ENCODE assay signal across 10 mouse cellular contexts in the genomic region with DNA sequence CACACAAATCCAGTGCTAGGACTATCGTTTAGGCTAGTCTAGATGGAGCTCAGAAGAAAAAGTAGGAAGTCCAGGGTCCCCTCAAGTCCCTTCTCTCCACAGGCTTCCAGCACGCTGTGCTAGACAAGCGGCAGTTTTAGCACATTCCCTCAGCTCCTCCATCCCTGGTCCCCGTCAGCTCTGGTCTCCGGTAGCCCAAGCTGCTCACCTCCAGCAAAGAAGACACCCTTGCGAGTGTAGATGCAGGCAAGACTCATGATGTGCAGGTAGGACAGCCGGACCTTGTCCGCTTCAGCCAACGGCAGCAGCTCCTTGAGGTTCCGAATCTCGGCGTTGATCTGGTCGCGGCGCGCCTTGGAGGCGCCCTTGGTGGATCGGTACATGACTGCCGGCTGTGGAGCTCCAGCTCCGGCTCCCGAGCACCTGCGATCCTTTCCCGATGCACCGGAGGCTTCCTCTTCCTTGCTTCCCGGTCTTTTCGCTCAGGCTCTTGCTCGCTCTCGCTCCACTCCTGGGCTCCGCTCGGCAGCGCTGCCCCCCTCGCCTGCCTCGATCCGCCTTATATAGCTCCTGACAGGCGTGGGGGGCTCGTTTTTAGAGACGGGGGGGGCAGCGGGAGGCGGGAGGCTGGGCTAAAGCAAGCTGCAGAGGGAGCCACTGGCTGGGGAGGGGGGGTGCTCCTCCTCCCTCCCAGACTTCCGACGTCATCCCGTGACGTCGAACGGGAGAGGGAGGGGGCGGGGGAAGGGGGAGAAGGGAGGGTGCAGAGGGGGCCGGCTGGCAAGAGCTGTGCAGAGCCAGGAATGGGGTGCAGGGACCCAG. TPM values are rescaled to one million over a fixed set of nuclear protein-coding genes. Genes with fewer than 3 reads are reported as not detected.
DNase-seq lines count a peak whose midpoint lies in the region; ATAC-seq and TF ChIP-seq lines count a peak whose summit lies in the region.
"Had no signal": no experiment of that assay in that cellular context is flagged by ENCODE, and none has a peak within 500 bp of the region (broad histone marks: within the 10 kb centered on the region; RNA-seq: fewer than 3 reads in every experiment).

No protein-coding gene starts in this region.

- H3K9ac ChIP-seq in hindbrain, postnatal 0 days (replicated peaks; ENCODE audit: low read length), result peak overlapping the region; percentile 57; the same call in 1 of the 2 replicates
- H3K9ac ChIP-seq in midbrain, embryonic 15.5 days, result peak overlapping the region; percentile 50
- H3K9ac ChIP-seq: liver, embryonic 15.5 days had no signal

- peak overlapping the region; percentile 80 for H3K4me3 ChIP-seq in cortical plate, adult 2 months (ENCODE audit: insufficient read depth, low read length)
- H3K4me3 ChIP-seq in hindbrain, postnatal 0 days (ENCODE audit: low read length), result peak overlapping the region; percentile 48
- H3K4me3 ChIP-seq in midbrain, embryonic 15.5 days, result peak overlapping the region; percentile 48
- H3K4me3 ChIP-seq: liver, embryonic 15.5 days had no signal

- WGBS in hindbrain, postnatal 0 days, result 11% methylated on average over 44 of the region's 47 CpGs
- WGBS in midbrain, embryonic 15.5 days, result 11% methylated on average over 47 of the region's 47 CpGs

- peaks cover 7% of the 10 kb centered on the region for H3K4me1 ChIP-seq in cortical plate, adult 2 months (ENCODE audit: control insufficient read depth, insufficient read depth, low read length)
- peaks cover 14% of the 10 kb centered on the region for H3K4me1 ChIP-seq in hindbrain, postnatal 0 days (ENCODE audit: insufficient read depth, low read length)
- H3K4me1 ChIP-seq in midbrain, embryonic 15.5 days, result peaks cover 53% of the 10 kb centered on the region
- H3K4me1 ChIP-seq: liver, embryonic 15.5 days had no signal

- ATAC-seq in hindbrain, postnatal 0 days, result peak; percentile 87
- peak; percentile 88 for ATAC-seq in midbrain, embryonic 15.5 days (replicated peaks)

- peak; percentile 94 for DNase-seq in brain, embryonic 14.5 days (ENCODE audit: low read depth)
- peak; percentile 86 for DNase-seq in hindbrain, postnatal 0 days (ENCODE audit: low spot score)
- no peak for DNase-seq in gastrocnemius, postnatal 4 days (ENCODE audit: low spot score in 2 of 2)
- DNase-seq in embryo, embryonic 9.5 days (ENCODE audit: extremely low spot score), result no peak
- no peak for DNase-seq in urinary bladder, adult 18-20 months (ENCODE audit: low spot score in 2 of 2)
- DNase-seq in lung, postnatal 4 days, result no peak

- TF ChIP-seq CTCF in brain, embryonic 14.5 days (IDR thresholded peaks at IDR 0.05; ENCODE audit: borderline replicate concordance, extremely low read depth, insufficient read depth, insufficient read length), result no peak
- no peak for TF ChIP-seq CTCF in cortical plate, adult 2 months (IDR thresholded peaks at IDR 0.05; ENCODE audit: extremely low read depth, insufficient read depth, low read length)
- TF ChIP-seq CTCF in hindbrain, postnatal 0 days (IDR thresholded peaks at IDR 0.05; ENCODE audit: low read depth), result peak; percentile 2; the same call in 1 of the 2 replicates

- peak overlapping the region; percentile 68 for H3K4me2 ChIP-seq in hindbrain, postnatal 0 days (ENCODE audit: low read depth, low read length)
- peak overlapping the region; percentile 70 for H3K4me2 ChIP-seq in midbrain, embryonic 15.5 days
- H3K4me2 ChIP-seq: liver, embryonic 15.5 days had no signal

- peaks cover 9% of the 10 kb centered on the region for H3K36me3 ChIP-seq in hindbrain, postnatal 0 days (ENCODE audit: insufficient read depth, low read length)
- H3K36me3 ChIP-seq in midbrain, embryonic 15.5 days (replicated peaks), result no peaks in the 10 kb centered on the region
- H3K36me3 ChIP-seq: G1E; liver, embryonic 15.5 days had no signal

- H3K27ac ChIP-seq in cortical plate, adult 2 months (ENCODE audit: insufficient read depth, low read length), result peak overlapping the region; percentile 80
- H3K27ac ChIP-seq in hindbrain, postnatal 0 days, result peak overlapping the region; percentile 66
- peak overlapping the region; percentile 81 for H3K27ac ChIP-seq in midbrain, embryonic 15.5 days
- H3K27ac ChIP-seq: liver, embryonic 15.5 days had no signal

- H3K9me3 ChIP-seq in hindbrain, postnatal 0 days (ENCODE audit: low read length), result no peaks in the 10 kb centered on the region
- H3K9me3 ChIP-seq in midbrain, embryonic 15.5 days, result no peaks in the 10 kb centered on the region
- H3K9me3 ChIP-seq: liver, embryonic 15.5 days had no signal

- peak; percentile 37; the same call in 1 of the 2 replicates for TF ChIP-seq POLR2A in brain, embryonic 14.5 days (IDR thresholded peaks at IDR 0.05; ENCODE audit: borderline replicate concordance, extremely low read depth, insufficient read depth, insufficient read length, poor library complexity, severe bottlenecking)
- peak; percentile 99 for TF ChIP-seq POLR2A in cortical plate, adult 2 months (IDR thresholded peaks at IDR 0.05; ENCODE audit: extremely low read depth, insufficient read depth, low read length)

- H3K27me3 ChIP-seq in hindbrain, postnatal 0 days (ENCODE audit: insufficient read depth, low read length), result 0 out of 2 replicates have a peak, but pooled peaks cover 3% of the 10 kb centered on the region
- peaks cover 47% of the 10 kb centered on the region for H3K27me3 ChIP-seq in midbrain, embryonic 15.5 days (replicated peaks)

RNA-seq across cellular contexts. Expression of a gene that starts 0.5 kb away (rescaled TPM):
- polyA plus RNA-seq in brain, embryonic 14.5 days (2012; rRNA removed), result 4.1 and 7.8 TPM in 2 replicates
- 16.8 and 20.6 TPM in 2 replicates for polyA plus RNA-seq in cortical plate, adult 2 months (2012; rRNA removed)
- total RNA-seq in hindbrain, postnatal 0 days (2014; rRNA removed), result 1.9 and 3.0 TPM in 2 replicates
- polyA plus RNA-seq in hindbrain, postnatal 0 days (2015; fragmentation: Nextera tagmentation; extraction: Ambion mirVana), result 0.13 and 0.20 TPM in 2 replicates
- 0.49 and 0.67 TPM in 2 replicates for polyA plus RNA-seq in midbrain, embryonic 15.5 days (2015; fragmentation: Nextera tagmentation; extraction: Ambion mirVana)
- total RNA-seq in gastrocnemius, postnatal 4 days (2021), result under 1 TPM; 0.10 to 0.20 TPM
- polyA plus RNA-seq: G1E; liver, embryonic 15.5 days had no signal

RNA-seq across cellular contexts. Expression of a gene that starts 27.7 kb away (rescaled TPM):
- polyA plus RNA-seq in brain, embryonic 14.5 days (2012; rRNA removed), result 70.0 and 81.9 TPM in 2 replicates
- 70.5 and 74.8 TPM in 2 replicates for polyA plus RNA-seq in cortical plate, adult 2 months (2012; rRNA removed)
- total RNA-seq in hindbrain, postnatal 0 days (2014; rRNA removed), result 83.5 and 90.4 TPM in 2 replicates
- 138 and 139 TPM in 2 replicates for polyA plus RNA-seq in hindbrain, postnatal 0 days (2015; fragmentation: Nextera tagmentation; extraction: Ambion mirVana)
- polyA plus RNA-seq in midbrain, embryonic 15.5 days (2015; fragmentation: Nextera tagmentation; extraction: Ambion mirVana), result 91.7 and 96.4 TPM in 2 replicates
- 10 to 100 TPM; 54.4 to 60.4 TPM for total RNA-seq in gastrocnemius, postnatal 4 days (2021)

RNA-seq across cellular contexts. Expression of a gene that starts 34.0 kb away (rescaled TPM):
- 31.1 and 34.9 TPM in 2 replicates for polyA plus RNA-seq in brain, embryonic 14.5 days (2012; rRNA removed)
- 19.8 and 21.5 TPM in 2 replicates for polyA plus RNA-seq in cortical plate, adult 2 months (2012; rRNA removed)
- 13.9 and 22.5 TPM in 2 replicates for total RNA-seq in hindbrain, postnatal 0 days (2014; rRNA removed)
- polyA plus RNA-seq in hindbrain, postnatal 0 days (2015; fragmentation: Nextera tagmentation; extraction: Ambion mirVana), result 15.5 and 16.3 TPM in 2 replicates
- 12.2 and 13.6 TPM in 2 replicates for polyA plus RNA-seq in midbrain, embryonic 15.5 days (2015; fragmentation: Nextera tagmentation; extraction: Ambion mirVana)
- 1 to 10 TPM; 8.7 to 9.2 TPM for total RNA-seq in gastrocnemius, postnatal 4 days (2021)

RNA-seq across cellular contexts. Expression of a gene that starts 46.7 kb away (rescaled TPM):
- polyA plus RNA-seq in brain, embryonic 14.5 days (2012; rRNA removed), result 10.3 and 14.2 TPM in 2 replicates
- polyA plus RNA-seq in cortical plate, adult 2 months (2012; rRNA removed), result 15.8 and 19.5 TPM in 2 replicates
- 11.9 and 13.4 TPM in 2 replicates for total RNA-seq in hindbrain, postnatal 0 days (2014; rRNA removed)
- 8.1 and 8.6 TPM in 2 replicates for polyA plus RNA-seq in hindbrain, postnatal 0 days (2015; fragmentation: Nextera tagmentation; extraction: Ambion mirVana)
- polyA plus RNA-seq in midbrain, embryonic 15.5 days (2015; fragmentation: Nextera tagmentation; extraction: Ambion mirVana), result 14.0 and 14.5 TPM in 2 replicates
- total RNA-seq in gastrocnemius, postnatal 4 days (2021), result 1 to 10 TPM; 1.7 to 2.2 TPM
- polyA plus RNA-seq: G1E had no signal

RNA-seq across cellular contexts. Expression of a gene that starts 49.0 kb away (rescaled TPM):
- 46.8 and 49.8 TPM in 2 replicates for polyA plus RNA-seq in brain, embryonic 14.5 days (2012; rRNA removed)
- polyA plus RNA-seq in cortical plate, adult 2 months (2012; rRNA removed), result 106 and 111 TPM in 2 replicates
- total RNA-seq in hindbrain, postnatal 0 days (2014; rRNA removed), result 166 and 178 TPM in 2 replicates
- 166 and 174 TPM in 2 replicates for polyA plus RNA-seq in hindbrain, postnatal 0 days (2015; fragmentation: Nextera tagmentation; extraction: Ambion mirVana)
- polyA plus RNA-seq in midbrain, embryonic 15.5 days (2015; fragmentation: Nextera tagmentation; extraction: Ambion mirVana), result 78.8 and 80.6 TPM in 2 replicates
- 10 to 100 TPM; 28.5 to 31.4 TPM for total RNA-seq in gastrocnemius, postnatal 4 days (2021)

Comparison
In these comparisons a context has a peak if more than half of its experiments do, and no peak if none do; other contexts are left out.
1. DNase-seq: peak in brain, embryonic 14.5 days (single experiment) and hindbrain, postnatal 0 days (single experiment); none in gastrocnemius, postnatal 4 days (0 of 2), embryo, embryonic 9.5 days (single experiment), urinary bladder, adult 18-20 months (0 of 2) and lung, postnatal 4 days (0 of 2).
2. Peak in every context shown above with its lines, with median percentiles within 50 percentile points of each other: H3K27ac ChIP-seq and H3K4me3 ChIP-seq.